Mouse (Mus musculus) limb, embryonic 11.5 days (tissue): ENCODE measurements around the gene Praf2. TPM values are rescaled to one million over a fixed set of nuclear protein-coding genes. Genes with fewer than 3 reads are reported as not detected.

ENCODE experiments used
- ATAC-seq: fragments of 200-750 bp; cut with Nextera tagmentation; 2 replicates; pipeline ENCODE4 v1.8.0; 2017; ENCODE audit warnings: low read depth; ENCODE audit not compliant: insufficient number of reproducible peaks, low FRiP score, low TSS enrichment
- DNase-seq: peaks from one replicate; pipeline ENCODE4 v3.0.0-alpha.2; 2015; ENCODE audit warnings: low spot score
- H3K27ac ChIP-seq: fragments of 300-500 bp; sonication (generic); replicated peaks from 2 replicates; pipeline ENCODE4 v1.5.1; 2014; ENCODE audit warnings: low read depth, mild to moderate bottlenecking, low read length
- H3K27me3 ChIP-seq: fragments of 300-500 bp; sonication (generic); 2 replicates; pipeline ENCODE4 v1.6.1; 2014; ENCODE audit warnings: mild to moderate bottlenecking, low read length, mixed read lengths; ENCODE audit not compliant: control insufficient read depth, insufficient read depth
- H3K36me3 ChIP-seq: fragments of 300-500 bp; sonication (generic); 2 replicates; pipeline ENCODE4 v1.6.1; 2014; ENCODE audit warnings: mild to moderate bottlenecking, low read length, moderate library complexity, mixed read lengths; ENCODE audit not compliant: control insufficient read depth, insufficient read depth
- H3K4me1 ChIP-seq: fragments of 300-500 bp; sonication (generic); 2 replicates; pipeline ENCODE4 v1.6.1; 2014; ENCODE audit warnings: low read length, mixed read lengths; ENCODE audit not compliant: control insufficient read depth, insufficient read depth
- H3K4me2 ChIP-seq: fragments of 300-500 bp; sonication (generic); 2 replicates; pipeline ENCODE4 v1.6.1; 2014; ENCODE audit warnings: low read depth, mild to moderate bottlenecking, moderate library complexity; ENCODE audit not compliant: severe bottlenecking
- H3K4me3 ChIP-seq: fragments of 300-500 bp; sonication (generic); 2 replicates; pipeline ENCODE4 v1.5.1; 2014; ENCODE audit warnings: low read depth, low read length
- H3K9ac ChIP-seq: fragments of 300-500 bp; sonication (generic); 2 replicates; pipeline ENCODE4 v1.6.1; 2014; ENCODE audit warnings: mild to moderate bottlenecking, low read length
- H3K9me3 ChIP-seq: fragments of 300-500 bp; sonication (generic); 2 replicates; pipeline ENCODE4 v1.6.1; 2016; ENCODE audit warnings: low read length; ENCODE audit not compliant: control insufficient read depth
- WGBS: fragments of 180-500 bp; shearing (Covaris S2); extraction: QIAGEN DNeasy Blood & Tissue Kit; methylation state at CpG from one replicate; pipeline ENCODE4 v1.1.7; 2014; 5-methylcytosine and 5-hydroxymethylcytosine counted together
- polyA plus RNA-seq: library from polyadenylated mRNA; unstranded; fragments of >200 nt; fragmentation: Nextera tagmentation; extraction: Ambion mirVana; gene quantifications from 2 replicates; pipeline ENCODE4 v1.2.1, GENCODE M21; 2014

Praf2 gene
- polyA plus RNA-seq, 1 experiment from 2014 or later: 99.5 TPM

- H3K27ac ChIP-seq: no peak overlapping the region
- no peaks in the 10 kb centered on the region for H3K9me3 ChIP-seq
- no peaks in the 10 kb centered on the region for H3K4me1 ChIP-seq
- H3K4me3 ChIP-seq: no peak overlapping the region
- H3K36me3 ChIP-seq: no peaks in the 10 kb centered on the region
- ATAC-seq (no peak), DNase-seq (no peak)
- 74% methylated on average over 7 of the region's 7 CpGs for WGBS
- H3K9ac ChIP-seq: no peak overlapping the region
- no peaks in the 10 kb centered on the region for H3K27me3 ChIP-seq
- H3K4me2 ChIP-seq: no peak overlapping the region
Observed at GRCm38 (mm10) chrX:7724135-7724534, 4.1 kb upstream of the Praf2 start.

DNA sequence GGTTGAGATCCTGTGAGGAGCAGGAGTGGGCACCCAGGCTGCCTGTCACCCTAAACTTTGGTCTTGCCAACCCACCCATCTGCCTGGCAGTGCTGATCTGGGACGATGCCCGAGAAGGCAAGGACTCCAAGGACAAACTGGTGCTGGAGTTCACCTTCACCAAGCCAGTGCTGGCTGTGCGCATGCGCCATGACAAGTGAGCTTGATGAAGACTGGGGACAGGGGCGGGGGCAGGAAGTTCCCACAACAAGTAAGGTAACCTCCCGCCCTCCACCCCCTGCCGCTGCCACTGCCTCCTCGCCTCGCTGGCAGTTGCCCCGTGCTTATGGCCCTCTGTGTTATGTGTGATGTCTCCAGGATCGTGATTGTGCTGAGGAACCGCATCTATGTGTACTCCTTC, 2.4 kb upstream of the Praf2 start:
- ATAC-seq (no peak), DNase-seq (no peak)
- H3K27ac ChIP-seq: no peak overlapping the region
- H3K9ac ChIP-seq: no peak overlapping the region
- no peaks in the 10 kb centered on the region for H3K9me3 ChIP-seq
- no peak overlapping the region for H3K4me2 ChIP-seq
- no peaks in the 10 kb centered on the region for H3K36me3 ChIP-seq
- WGBS: 86% methylated on average over 12 of the region's 12 CpGs
- no peak overlapping the region for H3K4me3 ChIP-seq
- H3K4me1 ChIP-seq: no peaks in the 10 kb centered on the region
- H3K27me3 ChIP-seq: no peaks in the 10 kb centered on the region

DNA sequence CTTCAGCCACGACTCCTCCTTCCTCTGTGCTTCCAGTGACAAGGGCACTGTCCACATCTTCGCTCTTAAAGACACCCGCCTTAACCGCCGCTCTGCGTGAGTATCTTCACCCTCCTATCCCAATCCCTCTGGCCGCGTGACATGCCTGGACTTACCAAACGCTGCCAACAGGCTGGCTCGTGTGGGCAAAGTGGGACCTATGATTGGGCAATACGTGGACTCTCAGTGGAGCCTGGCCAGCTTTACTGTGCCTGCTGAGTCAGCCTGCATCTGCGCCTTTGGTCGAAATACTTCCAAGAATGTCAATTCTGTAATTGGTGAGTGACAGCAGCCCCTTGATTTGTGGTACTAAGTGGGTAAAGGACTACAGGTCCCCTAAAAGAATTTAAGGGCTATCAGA, 1.1 kb upstream of the Praf2 start:
- ATAC-seq: no peak
- Histone ChIP-seq H3K4me1 (no peaks in the 10 kb centered on the region), H3K36me3 (no peaks in the 10 kb centered on the region), H3K4me3 (no peak overlapping the region), H3K9me3 (no peaks in the 10 kb centered on the region), H3K4me2 (no peak overlapping the region), H3K27me3 (no peaks in the 10 kb centered on the region), H3K27ac (no peak overlapping the region), H3K9ac (no peak overlapping the region)
- no peak for DNase-seq
- 93% methylated on average over 13 of the region's 13 CpGs for WGBS

DNA sequence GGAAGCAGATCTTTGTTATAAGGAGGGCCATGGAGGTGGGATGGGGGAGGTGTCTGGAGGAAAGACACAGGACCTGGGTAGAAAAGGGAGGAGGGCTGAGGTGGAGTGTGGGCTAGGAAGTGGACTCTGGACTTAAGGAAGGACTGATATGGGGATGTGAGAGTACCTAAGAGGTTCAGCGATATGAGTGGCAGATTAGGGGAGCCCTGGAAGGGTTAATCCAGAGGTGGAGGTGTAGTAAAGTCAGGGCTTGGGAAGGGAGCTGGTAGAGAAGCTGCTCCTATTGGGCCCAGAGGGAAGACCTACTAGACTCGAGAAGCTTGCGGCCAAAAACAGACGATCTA, 655 bp downstream of the Praf2 start:
- no peaks in the 10 kb centered on the region for H3K9me3 ChIP-seq
- 24% methylated on average over 4 of the region's 4 CpGs for WGBS
- ATAC-seq (peak; percentile 4; the same call in 1 of the 2 replicates), DNase-seq (no peak)
- peak overlapping the region; percentile 51; the same call in 1 of the 2 replicates for H3K9ac ChIP-seq
- no peaks in the 10 kb centered on the region; the same call in 1 of the 2 replicates for H3K36me3 ChIP-seq
- H3K27ac ChIP-seq: no peak overlapping the region
- no peaks in the 10 kb centered on the region for H3K4me1 ChIP-seq
- no peaks in the 10 kb centered on the region for H3K27me3 ChIP-seq
- peak overlapping the region; percentile 36 for H3K4me3 ChIP-seq
- peak overlapping the region; percentile 53 for H3K4me2 ChIP-seq

DNA sequence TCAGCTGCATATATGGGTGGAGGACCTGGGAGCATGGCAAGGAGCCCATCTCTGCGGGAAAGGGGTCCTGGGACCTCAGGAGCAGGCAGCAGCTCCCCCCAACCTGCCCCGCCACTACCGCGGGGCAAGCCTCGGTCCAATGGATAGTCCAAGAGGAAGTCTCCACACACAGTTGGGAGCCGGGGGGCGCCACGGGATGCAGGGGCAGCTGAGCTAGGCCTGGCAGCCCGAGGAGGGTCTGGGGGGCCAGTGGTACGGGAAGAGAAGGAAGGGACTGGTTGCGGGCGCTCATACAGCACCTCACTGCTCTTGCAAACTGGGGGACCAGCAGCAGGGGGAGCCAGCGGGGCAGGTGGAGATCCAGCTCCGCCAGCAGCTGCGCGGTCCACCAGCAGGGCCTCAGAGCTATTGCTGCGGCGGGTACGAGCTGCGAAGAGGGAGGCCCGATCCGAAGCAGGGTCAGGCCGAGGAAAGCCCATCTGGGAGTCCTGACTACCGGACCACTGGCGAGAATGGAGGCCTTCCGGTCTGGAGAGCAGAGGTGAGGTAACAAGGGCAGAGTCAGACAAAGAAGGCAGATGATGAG, 5.4 kb downstream of the Praf2 start:
- DNase-seq (peak; percentile 78), ATAC-seq (no peak)
- 0 out of 2 replicates have a peak overlapping the region, but pooled peaks have one; percentile 2 for H3K4me2 ChIP-seq
- no peak overlapping the region for H3K4me3 ChIP-seq
- no peaks in the 10 kb centered on the region for H3K27me3 ChIP-seq
- H3K9ac ChIP-seq: no peak overlapping the region
- no peaks in the 10 kb centered on the region for H3K4me1 ChIP-seq
- no peaks in the 10 kb centered on the region; the same call in 1 of the 2 replicates for H3K36me3 ChIP-seq
- no peaks in the 10 kb centered on the region for H3K9me3 ChIP-seq
- 26% methylated on average over 20 of the region's 26 CpGs for WGBS
- no peak overlapping the region for H3K27ac ChIP-seq

DNA sequence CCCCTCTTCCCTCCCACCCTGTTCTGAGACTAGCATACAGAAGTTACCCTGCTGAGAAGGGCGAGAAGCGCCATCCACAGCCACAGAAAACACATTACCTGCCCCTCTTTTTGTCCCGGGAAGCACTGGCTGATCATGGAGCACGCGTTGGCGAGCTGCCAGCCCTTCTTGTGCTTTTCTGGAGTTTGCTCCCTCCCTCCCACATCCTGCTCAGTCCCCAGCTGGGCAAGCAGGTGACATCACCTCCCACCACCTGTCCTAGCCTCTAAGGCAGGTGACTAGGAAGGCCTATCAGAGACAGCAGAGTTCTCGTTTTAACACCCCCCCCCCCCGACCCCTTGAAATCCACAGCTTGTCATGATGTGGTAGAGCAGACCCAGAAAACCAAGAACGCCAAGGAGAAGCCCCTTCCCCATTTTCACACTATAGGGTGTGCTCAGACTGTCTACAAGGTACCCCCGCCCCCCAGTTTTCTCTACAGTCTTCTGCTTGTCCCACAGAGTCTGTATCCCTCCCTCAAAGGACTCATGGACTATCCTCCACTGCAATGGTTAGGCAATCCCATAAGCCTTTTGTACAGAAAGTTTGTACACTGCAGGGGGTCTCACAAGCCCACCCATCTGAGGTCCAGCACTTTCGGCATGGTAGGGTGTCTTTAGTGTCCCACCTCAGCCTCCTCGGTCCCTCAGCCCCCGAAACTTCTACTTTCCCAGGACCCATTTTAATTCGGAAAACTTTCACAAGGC, 11.3 kb downstream of the Praf2 start:
- H3K4me2 ChIP-seq: no peak overlapping the region
- no peaks in the 10 kb centered on the region for H3K36me3 ChIP-seq
- 74% methylated on average over 14 of the region's 14 CpGs for WGBS
- no peak overlapping the region for H3K27ac ChIP-seq
- no peaks in the 10 kb centered on the region for H3K9me3 ChIP-seq
- no peak overlapping the region for H3K9ac ChIP-seq
- H3K4me3 ChIP-seq: no peak overlapping the region
- DNase-seq (no peak), ATAC-seq (no peak)
- H3K4me1 ChIP-seq: no peaks in the 10 kb centered on the region
- H3K27me3 ChIP-seq: no peaks in the 10 kb centered on the region

DNA sequence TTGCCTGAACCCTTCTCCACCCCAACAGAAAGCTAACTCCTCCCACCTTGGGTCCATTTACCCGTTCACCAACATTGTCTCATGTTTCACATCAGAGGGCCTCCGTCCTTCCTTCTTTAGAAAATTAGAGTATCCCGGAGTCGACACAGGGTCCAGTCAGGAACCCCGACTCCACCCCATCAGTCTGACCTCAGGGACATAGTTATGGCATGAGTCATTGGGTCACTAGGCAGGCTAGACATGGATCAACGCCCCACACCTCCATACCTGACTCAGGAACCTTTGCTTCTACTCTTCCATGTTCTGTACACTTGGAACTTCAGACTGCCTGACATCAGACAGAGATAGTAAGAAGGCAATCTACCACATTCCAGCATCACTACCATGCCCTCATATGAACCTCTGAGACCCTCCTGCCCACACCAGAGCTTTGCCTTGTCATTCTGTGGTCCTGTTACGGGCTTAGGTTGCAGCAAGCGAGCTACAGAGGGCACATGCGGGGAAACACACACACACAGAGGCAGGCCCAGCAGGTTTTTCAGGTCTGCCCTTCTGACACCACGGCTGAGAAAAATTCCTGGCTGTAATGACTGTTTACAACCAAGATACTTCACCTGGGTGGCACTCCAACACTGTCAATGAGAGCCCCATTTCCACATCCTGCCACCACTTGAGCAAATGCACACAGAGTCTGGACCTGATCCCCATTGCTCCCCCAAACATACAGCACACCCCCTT, 12.0 kb downstream of the Praf2 start:
- Histone ChIP-seq H3K27ac (no peak overlapping the region), H3K9me3 (no peaks in the 10 kb centered on the region), H3K4me3 (no peak overlapping the region), H3K4me2 (no peak overlapping the region), H3K36me3 (no peaks in the 10 kb centered on the region), H3K27me3 (no peaks in the 10 kb centered on the region), H3K4me1 (no peaks in the 10 kb centered on the region), H3K9ac (no peak overlapping the region)
- ATAC-seq (no peak), DNase-seq (no peak)
- 54% methylated on average over 10 of the region's 10 CpGs for WGBS

DNA sequence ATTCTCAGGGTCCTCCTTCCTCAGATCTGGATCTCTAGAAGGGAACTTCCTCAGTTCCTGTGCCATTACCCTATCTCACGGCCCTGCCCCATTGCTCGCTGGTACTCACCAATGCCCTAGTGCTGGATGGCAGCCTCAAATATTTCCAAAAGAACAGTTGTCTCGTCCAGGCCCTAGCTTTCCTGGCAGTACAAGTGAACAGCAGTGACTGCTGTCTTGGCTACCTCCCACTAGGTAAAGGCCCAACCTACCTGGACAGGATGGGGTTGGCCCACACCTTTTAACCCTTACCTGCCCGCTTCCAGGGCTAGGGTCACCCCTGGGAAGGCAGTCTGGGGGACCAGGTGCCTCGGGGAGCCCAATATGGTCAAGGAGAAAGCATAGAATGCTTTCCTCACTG, 12.9 kb downstream of the Praf2 start:
- Histone ChIP-seq H3K9me3 (no peaks in the 10 kb centered on the region), H3K36me3 (no peaks in the 10 kb centered on the region), H3K4me2 (no peak overlapping the region), H3K4me3 (no peak overlapping the region), H3K27ac (no peak overlapping the region), H3K27me3 (no peaks in the 10 kb centered on the region), H3K9ac (no peak overlapping the region), H3K4me1 (no peaks in the 10 kb centered on the region)
- 67% methylated on average over 5 of the region's 5 CpGs for WGBS
- DNase-seq (no peak), ATAC-seq (no peak)
